Mouse (Mus musculus) forebrain, embryonic 13.5 days (tissue): ENCODE results near the gene Ddx21. TPM values are rescaled to one million over a fixed set of nuclear protein-coding genes. Genes with fewer than 3 reads are reported as not detected.

Source experiments
- ATAC-seq: fragments of 200-750 bp; cut with Nextera tagmentation; 2 replicates; pipeline ENCODE4 v1.8.0; 2017
- H3K27ac ChIP-seq: fragments of 300-500 bp; sonication (generic); 2 replicates; pipeline ENCODE4 v1.5.1; 2015; ENCODE audit warnings: inconsistent platforms, mild to moderate bottlenecking, moderate library complexity
- H3K27me3 ChIP-seq: fragments of 300-500 bp; sonication (generic); 2 replicates; pipeline ENCODE4 v1.6.1; 2015; ENCODE audit warnings: mild to moderate bottlenecking, inconsistent platforms
- H3K36me3 ChIP-seq: fragments of 300-500 bp; sonication (generic); 2 replicates; pipeline ENCODE4 v1.6.1; 2015; ENCODE audit warnings: mild to moderate bottlenecking, inconsistent platforms; ENCODE audit not compliant: poor library complexity, severe bottlenecking
- H3K4me1 ChIP-seq: fragments of 300-500 bp; sonication (generic); 2 replicates; pipeline ENCODE4 v1.6.1; 2015; ENCODE audit warnings: inconsistent platforms
- H3K4me2 ChIP-seq: fragments of 300-500 bp; sonication (generic); 2 replicates; pipeline ENCODE4 v1.6.1; 2015; ENCODE audit warnings: inconsistent platforms, mild to moderate bottlenecking, moderate library complexity
- H3K4me3 ChIP-seq: fragments of 300-500 bp; sonication (generic); 2 replicates; pipeline ENCODE4 v1.5.1; 2015; ENCODE audit warnings: mild to moderate bottlenecking, inconsistent platforms
- H3K9ac ChIP-seq: fragments of 300-500 bp; sonication (generic); 2 replicates; pipeline ENCODE4 v1.6.1; 2015; ENCODE audit warnings: mild to moderate bottlenecking, inconsistent platforms
- H3K9me3 ChIP-seq: fragments of 300-500 bp; sonication (generic); replicated peaks from 2 replicates; pipeline ENCODE4 v1.6.1; 2016; ENCODE audit warnings: inconsistent platforms
- WGBS: fragments of 180-500 bp; shearing (Covaris S2); methylation state at CpG from one replicate; pipeline ENCODE4 v1.1.7; 2015; 5-methylcytosine and 5-hydroxymethylcytosine counted together
- polyA plus RNA-seq: library from polyadenylated mRNA; unstranded; fragments of >200 nt; fragmentation: Nextera tagmentation; extraction: Ambion mirVana; gene quantifications from 2 replicates; pipeline ENCODE4 v1.2.1, GENCODE M21; 2015

The Ddx21 gene
- polyA plus RNA-seq, 1 experiment from 2014 or later, result 23.8 TPM

- H3K4me1 ChIP-seq, result no peaks in the 10 kb centered on the region
- no peak overlapping the region for H3K9ac ChIP-seq
- H3K4me3 ChIP-seq, result no peak overlapping the region
- no peaks in the 10 kb centered on the region for H3K27me3 ChIP-seq
- WGBS, result 87% methylated on average over 7 of the region's 7 CpGs
- no peak for ATAC-seq
- H3K27ac ChIP-seq, result no peak overlapping the region
- H3K36me3 ChIP-seq, result no peaks in the 10 kb centered on the region
- H3K9me3 ChIP-seq, result no peaks in the 10 kb centered on the region
- H3K4me2 ChIP-seq, result no peak overlapping the region
Measured at GRCm38 (mm10) chr10:62534509-62534908, 67.6 kb downstream of the Ddx21 start.

GRCm38 (mm10) chr10:62532832-62533231, 69.2 kb downstream of the Ddx21 start:
- no peaks in the 10 kb centered on the region for H3K4me1 ChIP-seq
- H3K4me3 ChIP-seq, result no peak overlapping the region
- ATAC-seq, result no peak
- H3K36me3 ChIP-seq, result no peaks in the 10 kb centered on the region
- 33% methylated on average over 2 of the region's 2 CpGs for WGBS
- H3K27me3 ChIP-seq, result no peaks in the 10 kb centered on the region
- H3K9ac ChIP-seq, result no peak overlapping the region
- H3K9me3 ChIP-seq, result no peaks in the 10 kb centered on the region
- no peak overlapping the region for H3K4me2 ChIP-seq
- H3K27ac ChIP-seq, result no peak overlapping the region

Other genes starting within 250 kb of the Ddx21 start
- gene Hk1, start 222.4 kb downstream of the Ddx21 start, polyA plus RNA-seq, result 39.5 and 46.8 TPM in 2 replicates
- gene Hkdc1, start 179.8 kb downstream of the Ddx21 start, polyA plus RNA-seq, result 0.24 and 0.34 TPM in 2 replicates
- 0.70 and 0.94 TPM in 2 replicates for gene 4930507D05Rik, start 152.8 kb downstream of the Ddx21 start, polyA plus RNA-seq
- gene Supv3l1, start 152.5 kb downstream of the Ddx21 start, polyA plus RNA-seq, result 24.2 and 25.5 TPM in 2 replicates
- 83.0 and 86.0 TPM in 2 replicates for gene Vps26a, start 115.5 kb downstream of the Ddx21 start, polyA plus RNA-seq
- 5.9 and 6.0 TPM in 2 replicates for gene Srgn, start 74.8 kb downstream of the Ddx21 start, polyA plus RNA-seq
- gene Kif1bp, start 23.8 kb downstream of the Ddx21 start, polyA plus RNA-seq, result 52.1 and 54.5 TPM in 2 replicates
- gene Ddx50, start 48.9 kb upstream of the Ddx21 start, polyA plus RNA-seq, result 107 and 116 TPM in 2 replicates
- gene Stox1, start 123.8 kb upstream of the Ddx21 start, polyA plus RNA-seq, result 2.5 and 3.2 TPM in 2 replicates
- gene Ccar1, start 190.0 kb upstream of the Ddx21 start, polyA plus RNA-seq, result 145 and 146 TPM in 2 replicates